Mouse (Mus musculus) ES-Bruce4 (cell line): ENCODE measurements around the gene Cacng2.

Source experiments
- CTCF ChIP-seq: IDR thresholded peaks from one replicate; pipeline ENCODE4 v1.8.1; 2011; ENCODE audit warnings: low read depth, low read length
- POLR2A ChIP-seq: IDR thresholded peaks from one replicate; pipeline ENCODE4 v1.8.1; 2011; ENCODE audit warnings: low read length; ENCODE audit not compliant: insufficient read depth

DNA sequence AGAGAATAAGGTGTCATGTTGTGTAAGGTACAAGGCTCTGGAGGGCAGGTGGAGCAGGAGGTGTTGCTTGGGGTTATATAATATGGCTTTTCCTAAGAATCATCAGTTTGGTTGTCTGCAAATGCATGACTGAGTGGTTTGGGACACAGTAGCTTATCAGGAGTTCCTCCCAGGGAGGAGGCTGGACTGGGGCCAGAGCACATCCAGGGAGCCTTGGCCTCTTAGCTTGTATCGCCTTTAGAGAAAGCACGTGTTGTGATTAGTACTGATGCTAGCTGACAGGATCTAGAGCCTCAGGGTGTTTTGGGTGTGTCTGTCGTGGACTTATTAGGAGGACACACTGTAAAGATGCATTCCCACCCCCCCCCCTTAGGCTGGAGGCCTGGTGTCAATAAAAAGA, 142.2 kb downstream of the Cacng2 start:
- no peak for TF ChIP-seq CTCF
- TF ChIP-seq POLR2A = no peak
